Mouse (Mus musculus): ENCODE data around the gene Fchsd2. TPM values are rescaled to one million over a fixed set of nuclear protein-coding genes. Genes with fewer than 3 reads are reported as not detected.

Gene Fchsd2
- total RNA-seq, 2 experiments from 2014 or later = 22.8 to 25.3 TPM

GRCm38 (mm10) chr7:101070406-101070805, 22.3 kb upstream of the Fchsd2 start:
- DNase-seq = no peak
- intact Hi-C loops (cut with DNase I) = no loop called here

- intact Hi-C loops (cut with DNase I) = no loop called here
- DNase-seq = no peak
Measured at GRCm38 (mm10) chr7:101071020-101071419, 21.6 kb upstream of the Fchsd2 start.

- no peak for DNase-seq
- intact Hi-C loops (cut with DNase I) = no loop called here
Measured at GRCm38 (mm10) chr7:101072123-101072740, 20.4 kb upstream of the Fchsd2 start.

DNA sequence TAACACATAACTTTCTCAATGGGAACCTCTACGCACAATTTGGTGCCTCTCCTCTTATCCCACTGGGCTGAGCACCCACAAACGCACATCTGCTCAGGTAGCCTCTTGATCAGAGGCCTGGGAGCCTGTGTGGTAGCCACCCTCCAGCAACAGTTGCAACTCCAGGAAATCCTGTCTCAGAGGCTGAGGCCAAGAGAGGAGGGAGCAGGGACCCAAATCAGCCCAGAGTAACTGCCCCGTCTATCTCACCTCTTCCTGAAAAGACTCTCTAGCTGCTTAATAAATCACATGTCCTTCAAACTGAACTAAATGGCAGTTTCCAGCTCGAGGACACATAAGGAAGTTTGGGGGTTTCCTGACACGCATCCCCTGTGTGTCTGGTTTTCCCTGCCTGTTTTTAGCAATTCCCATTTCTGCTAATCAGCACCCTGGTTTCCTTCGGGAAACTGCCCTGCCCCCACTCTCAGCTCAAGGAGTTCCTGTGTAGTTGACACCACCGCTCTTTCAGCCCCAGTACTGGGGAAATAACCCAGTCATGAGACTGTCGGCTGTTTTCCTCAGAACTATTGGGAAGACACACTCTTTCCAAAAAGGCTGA, 18.4 kb upstream of the Fchsd2 start:
- intact Hi-C loops (cut with DNase I) = no loop called here
- DNase-seq = no peak

DNA sequence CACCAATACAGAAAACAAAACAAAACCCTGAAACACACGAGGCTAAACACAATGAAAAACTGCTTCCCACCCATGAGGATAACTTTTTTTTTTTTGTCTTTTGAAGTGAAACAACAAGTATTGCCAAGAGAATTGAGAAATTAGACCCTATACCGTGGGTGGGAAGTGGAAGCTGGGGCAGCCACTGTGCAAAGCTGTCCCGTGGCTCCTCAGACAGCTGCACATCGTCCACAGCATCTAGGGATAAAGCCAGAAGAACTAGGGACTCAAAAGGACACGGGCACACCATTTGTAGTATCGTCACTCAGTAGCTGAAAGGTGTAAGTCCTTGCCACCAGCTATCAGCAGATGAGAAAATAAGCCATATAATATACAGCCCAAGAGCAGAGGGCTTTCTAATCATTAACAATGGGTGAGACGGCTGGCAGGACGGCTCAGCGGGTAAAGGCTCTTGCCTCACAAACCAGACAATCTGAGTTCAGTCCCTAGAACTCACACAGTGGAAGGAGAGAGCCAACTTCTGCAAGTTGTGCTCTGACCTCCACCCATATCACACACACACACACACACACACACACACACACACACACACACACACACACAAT, 9.0 kb upstream of the Fchsd2 start:
- DNase-seq = no peak
- intact Hi-C loops (cut with DNase I) = no loop called here

DNA sequence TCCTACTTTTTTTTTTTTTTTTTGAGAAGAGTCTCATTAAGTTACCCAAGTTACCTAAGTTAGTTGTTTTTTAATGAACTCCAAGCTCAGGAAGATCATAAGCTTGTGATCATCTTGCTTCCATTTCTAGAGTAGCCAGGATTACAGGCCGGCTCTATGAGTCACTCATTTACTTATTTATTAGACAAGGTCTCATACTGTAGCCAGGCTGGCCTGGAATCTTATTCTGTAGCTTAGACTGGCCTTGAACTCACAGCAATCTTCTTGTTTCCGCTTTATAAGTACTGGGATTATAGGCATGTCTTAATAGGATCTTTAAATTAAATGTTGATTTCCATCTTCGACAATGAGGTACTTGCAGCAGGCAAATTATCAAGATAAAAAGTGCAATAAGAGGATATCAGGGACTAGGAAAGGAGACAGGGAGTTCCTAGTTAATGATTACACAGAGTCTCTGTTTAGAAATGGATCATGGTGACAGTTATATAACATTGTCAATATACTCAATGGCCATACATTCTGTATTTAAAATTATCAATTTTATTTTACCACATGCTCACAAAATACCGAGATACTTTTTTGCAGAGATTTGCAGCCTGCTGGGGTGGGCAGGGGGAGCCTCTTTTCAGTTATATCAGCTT, 7.7 kb upstream of the Fchsd2 start:
- no peak for DNase-seq
- intact Hi-C loops (cut with DNase I) = no loop called here

DNA sequence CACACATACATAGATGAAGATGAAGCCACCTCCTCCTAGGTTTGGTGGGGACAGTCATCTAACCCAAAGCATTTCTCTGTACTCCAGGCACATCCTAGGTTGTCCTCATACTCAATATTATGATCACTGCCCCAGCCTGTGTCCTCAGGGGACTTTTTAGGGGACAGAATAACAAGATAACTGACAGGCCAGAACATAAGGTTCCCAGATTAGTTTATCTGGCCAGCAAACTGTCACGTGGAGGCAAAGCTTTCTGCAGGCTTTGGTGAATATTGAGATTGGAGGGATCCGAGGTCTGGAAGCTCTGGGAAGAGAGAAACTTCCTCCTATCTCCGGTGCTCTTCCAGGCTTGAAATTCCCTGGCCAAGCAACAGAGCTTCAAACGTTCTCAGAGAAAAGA, 6.9 kb upstream of the Fchsd2 start:
- intact Hi-C loops (cut with DNase I) = no loop called here
- peak in 1 of 2 experiments; percentile 38 for DNase-seq

DNA sequence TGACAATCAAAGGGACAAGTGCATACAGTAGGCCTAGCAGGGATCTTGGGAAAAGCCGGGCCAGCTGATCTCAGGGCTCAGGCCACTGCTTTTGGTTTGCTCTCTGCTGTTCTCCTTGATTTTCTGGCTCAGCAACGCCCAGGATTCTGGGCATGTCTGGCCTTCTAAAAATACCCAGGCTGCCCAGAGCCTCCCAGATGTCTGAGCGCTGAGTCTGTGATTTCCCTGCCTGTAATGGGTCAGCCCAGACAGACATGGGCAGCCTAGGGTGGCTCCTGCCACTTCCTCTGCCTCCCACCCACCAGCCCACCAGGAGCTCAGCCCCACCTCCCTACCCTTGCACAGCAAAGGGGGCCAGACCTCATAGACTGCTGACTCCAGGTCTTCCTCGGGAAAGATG, 4.0 kb upstream of the Fchsd2 start:
- peak in 1 of 2 experiments; percentile 46 for DNase-seq
- intact Hi-C loops (cut with DNase I) = no loop called here

- intact Hi-C loops (cut with DNase I) = no loop called here
Measured at GRCm38 (mm10) chr7:101089242-101089641, 3.4 kb upstream of the Fchsd2 start.

DNA sequence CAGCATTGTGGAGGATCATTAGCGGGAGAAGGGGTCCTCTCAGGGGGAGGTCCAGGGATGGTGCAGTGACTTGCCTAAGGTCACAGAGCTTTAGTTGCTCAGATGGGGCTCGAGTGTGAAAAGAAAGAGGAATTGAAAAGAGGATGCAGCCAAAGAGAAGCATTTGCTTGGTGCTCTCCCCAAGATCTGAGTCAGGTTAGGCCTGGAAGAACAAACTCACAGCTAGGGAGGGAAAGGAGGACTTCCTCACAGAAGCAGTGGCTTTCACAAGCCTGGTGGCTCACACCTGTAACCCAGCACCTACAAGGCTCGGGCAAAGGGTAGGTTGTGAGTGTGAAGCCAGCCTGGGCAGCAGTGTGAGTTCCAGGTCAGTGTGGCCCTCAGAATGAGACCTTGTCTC, 568 bp downstream of the Fchsd2 start:
- DNase-seq = no peak
- intact Hi-C loops (cut with DNase I) = no loop called here

More at GRCm38 (mm10) chr7:101089242-101089641, 3.4 kb upstream of the Fchsd2 start:
- DNase-seq = no peak

DNA sequence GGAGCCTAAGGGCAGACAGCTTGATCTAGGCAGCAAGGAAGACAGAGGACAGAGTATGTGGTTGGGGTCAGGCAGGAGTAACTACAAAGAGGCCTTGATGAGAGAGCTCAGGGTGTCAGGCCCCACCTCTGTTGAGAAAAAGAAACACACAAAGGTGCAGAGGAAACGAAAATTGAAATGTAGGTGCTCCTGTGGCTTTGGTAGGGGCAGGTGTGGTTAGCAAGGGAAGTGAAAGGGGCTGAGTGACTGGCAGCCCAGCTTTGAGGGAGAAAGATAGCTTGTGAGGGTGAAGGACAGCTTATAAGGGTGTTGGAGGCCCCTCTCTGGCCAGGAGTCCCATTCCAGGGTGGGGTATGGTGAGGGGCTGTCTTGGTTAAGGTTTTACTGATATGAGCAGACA, 2.1 kb downstream of the Fchsd2 start:
- intact Hi-C loops (cut with DNase I) = no loop called here
- no peak for DNase-seq

DNA sequence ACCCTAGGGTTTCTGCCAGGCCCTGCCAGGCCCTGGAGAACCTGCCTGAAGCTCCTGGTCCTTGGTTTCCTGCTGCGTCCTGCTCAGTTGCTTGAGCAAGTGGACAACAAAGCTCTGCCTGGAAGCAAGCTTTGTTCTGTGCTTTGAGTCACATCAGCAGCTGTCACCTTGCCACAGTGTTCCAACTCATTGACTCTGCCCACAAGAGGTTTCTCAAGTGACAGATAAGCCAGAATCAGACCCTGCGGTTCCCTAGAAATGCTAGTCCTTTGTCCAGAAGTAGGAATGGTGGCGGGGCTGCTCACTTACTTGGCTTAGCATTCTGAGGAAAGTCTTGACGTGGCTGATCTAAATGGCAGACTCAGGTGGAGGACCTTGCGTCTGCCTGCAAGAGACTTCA, 2.9 kb downstream of the Fchsd2 start:
- DNase-seq = no peak
- intact Hi-C loops (cut with DNase I) = no loop called here

DNA sequence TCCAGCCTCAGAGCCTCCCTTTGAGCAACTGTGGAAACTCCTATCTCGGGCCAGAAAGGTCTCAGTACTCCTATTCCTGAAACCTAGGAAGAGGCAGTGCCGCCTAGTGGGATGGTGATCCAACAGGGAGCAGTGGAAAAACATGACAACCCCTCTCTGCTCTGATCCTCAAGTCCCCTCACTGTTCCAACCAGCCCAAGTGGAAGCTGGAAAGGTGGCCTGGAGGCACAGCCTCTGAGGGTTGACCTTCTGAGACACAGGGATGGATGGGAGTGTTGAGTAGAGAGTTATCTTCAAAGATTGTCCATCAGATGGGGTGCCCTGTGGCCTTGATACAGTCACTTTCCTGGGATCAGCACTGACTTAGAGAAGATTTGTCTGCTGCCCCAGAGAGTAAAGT, 3.9 kb downstream of the Fchsd2 start:
- intact Hi-C loops (cut with DNase I) = no loop called here
- DNase-seq = no peak

GRCm38 (mm10) chr7:101097084-101097483, 4.4 kb downstream of the Fchsd2 start:
- intact Hi-C loops (cut with DNase I) = no loop called here
- no peak for DNase-seq

GRCm38 (mm10) chr7:101099981-101100380, 7.3 kb downstream of the Fchsd2 start:
- intact Hi-C loops (cut with DNase I) = no loop called here
- DNase-seq = no peak

DNA sequence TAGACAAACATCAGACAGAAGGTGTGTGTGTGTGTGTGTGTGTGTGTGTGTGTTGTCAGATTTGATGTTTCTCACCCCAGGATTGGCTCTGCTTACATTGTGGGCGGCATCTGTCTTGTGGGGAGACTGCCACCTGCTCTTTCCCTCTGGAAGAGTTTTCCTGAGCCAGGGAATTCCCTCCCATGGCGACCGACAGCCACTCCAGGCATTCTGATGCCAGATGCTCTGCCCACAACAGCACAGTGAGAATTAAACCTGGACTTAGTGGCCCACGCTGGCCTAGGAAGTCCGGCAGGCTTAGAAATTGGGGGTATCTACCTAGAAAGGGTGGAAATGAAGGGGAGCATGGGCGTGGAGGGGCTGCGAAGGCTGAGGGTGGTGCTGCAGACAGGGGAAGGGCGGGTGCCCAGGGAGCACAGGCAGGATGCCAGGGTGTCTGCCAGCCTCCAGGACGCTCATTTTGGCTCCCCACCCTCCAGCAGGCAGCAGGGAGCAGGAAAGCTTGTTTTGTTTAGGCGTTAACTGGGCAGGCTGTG, 8.6 kb downstream of the Fchsd2 start:
- intact Hi-C loops (cut with DNase I) = no loop called here
- peak; percentile 39 to 65 for DNase-seq

DNA sequence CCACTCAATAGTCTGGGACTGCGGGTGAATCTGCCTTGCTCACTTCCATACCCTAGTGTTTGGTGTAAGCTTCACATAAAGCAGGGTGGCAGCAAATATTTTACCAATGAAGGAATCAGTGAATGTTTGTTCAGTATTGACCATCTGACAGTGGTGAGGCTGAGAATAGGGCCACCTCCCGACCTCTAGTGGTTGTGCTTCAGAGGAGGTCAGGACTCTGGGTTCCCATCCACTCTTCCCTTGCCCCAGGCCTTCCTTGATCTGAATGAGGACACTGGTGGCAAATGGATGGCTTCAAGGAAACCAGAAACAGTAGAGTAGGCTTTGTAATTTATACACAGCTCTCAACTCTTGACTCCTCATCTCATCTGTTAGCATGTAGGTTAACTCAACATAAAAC, 14.0 kb downstream of the Fchsd2 start:
- no peak for DNase-seq
- intact Hi-C loops (cut with DNase I) = loop anchor here (5.0 kb wide), 2 partner anchors 76 to 181 kb away; no protein-coding TSS in a partner anchor

GRCm38 (mm10) chr7:101107073-101107810, 14.6 kb downstream of the Fchsd2 start:
- DNase-seq = no peak
- intact Hi-C loops (cut with DNase I) = loop anchor here (5.0 kb wide), 2 partner anchors 75 to 180 kb away; no protein-coding TSS in a partner anchor

DNA sequence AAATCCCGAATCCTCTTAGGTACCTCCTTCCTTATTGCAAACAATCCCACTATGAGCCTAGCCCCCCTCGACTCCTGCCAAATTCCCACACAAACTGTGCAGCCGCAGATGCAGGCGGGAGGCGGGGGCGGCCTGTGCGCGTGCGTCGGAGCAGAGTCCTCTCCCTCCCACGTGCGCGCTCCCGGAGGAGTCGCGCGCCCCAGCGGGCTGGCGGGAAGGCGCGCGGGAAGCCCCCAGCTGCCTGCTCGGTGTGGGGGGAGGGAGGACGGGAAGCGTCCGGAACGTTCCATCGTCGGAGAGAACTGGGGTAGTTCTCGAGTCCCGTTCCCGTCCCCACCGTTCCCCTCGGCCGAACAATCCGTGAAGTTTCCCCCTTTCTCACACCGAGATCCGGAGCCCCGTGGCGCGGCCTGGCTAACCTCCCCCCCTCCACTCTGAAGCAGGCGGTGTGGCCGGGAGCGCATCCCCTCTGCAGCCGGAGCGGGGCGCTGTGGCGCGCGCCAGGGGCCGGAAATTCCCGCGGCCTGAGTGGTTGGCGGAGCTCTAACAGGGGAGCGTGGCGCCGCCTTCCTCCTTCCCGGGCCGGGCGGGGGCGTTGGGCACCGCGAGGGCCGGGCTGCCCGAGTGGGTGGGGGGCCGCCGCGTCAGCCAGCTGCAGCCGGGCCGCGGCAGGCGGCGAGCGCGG, 15.4 kb downstream of the Fchsd2 start:
- peak; percentile 98 to 100 for DNase-seq
- intact Hi-C loops (cut with DNase I) = loop anchor here (2.0 to 5.0 kb wide), 4 partner anchors 45 to 179 kb away; no protein-coding TSS in a partner anchor

DNA sequence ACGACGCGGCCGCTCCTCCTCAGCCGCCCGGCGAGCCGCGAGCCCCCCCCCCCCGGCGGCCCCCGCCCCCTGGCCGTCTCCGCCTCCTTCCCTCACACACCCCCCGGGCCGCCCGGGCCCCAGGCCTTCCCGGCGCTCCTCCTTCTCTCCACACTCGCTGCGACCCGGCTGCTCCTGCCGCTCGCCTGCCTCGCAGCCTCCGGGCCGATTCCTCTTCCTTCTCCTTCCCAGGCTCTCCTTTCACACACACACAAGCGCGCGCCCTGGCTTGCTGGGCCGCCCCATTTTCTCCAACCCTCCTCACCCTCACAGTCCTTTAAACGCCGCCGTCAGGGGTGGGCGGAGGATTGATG, 16.0 kb downstream of the Fchsd2 start:
- intact Hi-C loops (cut with DNase I) = loop anchor here (2.0 to 5.0 kb wide), 4 partner anchors 46 to 179 kb away; no protein-coding TSS in a partner anchor
- peak in 1 of 2 experiments; percentile 85 for DNase-seq

Measured in heart, postnatal 36 days (tissue).